Mouse (Mus musculus) spleen, adult 2 months (tissue): ENCODE measurements at regions not wholly inside any gene's neighbourhood (a gene's known extent, or its start where the extent isn't known, plus 50 kb on each side); places are given as distances from the start of the nearest gene placed in this dataset.

Experiments used
- CTCF ChIP-seq: fragments of 200-500 bp; IDR thresholded peaks from 2 replicates; pipeline ENCODE4 v1.5.1; 2011; ENCODE audit warnings: mild to moderate bottlenecking, inconsistent platforms; ENCODE audit not compliant: insufficient read depth, insufficient read length, insufficient replicate concordance; ENCODE audit errors: extremely low read depth
- POLR2A ChIP-seq: fragments of 200-500 bp; IDR thresholded peaks from 2 replicates; pipeline ENCODE4 v1.6.1; 2011; ENCODE audit warnings: low read depth, low read length, inconsistent platforms

DNA sequence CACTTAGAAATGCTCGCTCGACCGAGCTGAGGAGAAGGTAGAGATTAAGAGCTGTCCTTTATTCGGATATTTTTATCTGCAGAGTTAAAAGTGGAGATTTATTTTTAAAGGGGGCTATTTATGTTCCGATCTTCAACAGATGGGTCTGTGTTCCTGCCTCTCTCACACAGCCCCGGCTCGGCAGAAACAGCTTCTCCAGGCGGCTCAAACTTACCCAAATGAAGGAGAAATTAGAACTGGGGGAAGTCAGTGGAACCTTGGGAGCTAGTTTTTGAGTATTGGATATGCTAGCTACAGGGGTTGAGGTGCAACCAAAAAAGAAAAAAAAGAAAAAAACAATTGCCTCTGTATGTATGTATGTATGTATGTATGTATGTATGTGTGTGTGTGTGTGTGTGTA is 124.2 kb upstream of the Zfp703 start:
- TF ChIP-seq CTCF (no peak), POLR2A (no peak)
